Mouse (Mus musculus): ENCODE results near the gene Olfr1033. TPM values are rescaled to one million over a fixed set of nuclear protein-coding genes. Genes with fewer than 3 reads are reported as not detected.
"Not testable (repeated sequence)": the region's sequence is repeated elsewhere in the genome, so short reads cannot be mapped to it uniquely, and the experiment has no call there.

Gene Olfr1033
- polyA plus RNA-seq (2012; rRNA removed), result 3.9 and 4.5 TPM in 2 replicates

- DNase-seq (ENCODE audit: low spot score), result not testable (repeated sequence)
These were observed at the start of gene Olfr1033 for GRCm38 (mm10) chr2:86020406-86020805. TSS of gene Olfr1033 (plus strand) at chr2:86020633.

DNA sequence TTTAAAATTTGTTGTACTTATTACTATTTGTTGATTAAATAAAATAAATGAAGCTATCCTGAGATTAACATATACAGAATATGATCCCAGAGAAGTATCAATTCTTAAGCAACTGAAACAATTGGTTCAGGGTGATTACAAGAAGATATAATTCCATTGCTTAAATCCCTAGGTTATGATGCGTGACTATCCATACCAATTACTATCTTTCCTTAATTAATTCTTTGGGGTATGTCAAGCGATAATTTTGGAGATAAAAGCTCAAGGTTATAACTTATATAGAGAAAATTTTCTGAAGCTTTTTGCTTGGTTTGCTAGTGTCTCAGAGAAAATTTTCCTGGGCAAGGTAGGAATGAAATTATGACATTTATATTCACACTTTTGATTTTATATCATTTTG is 46.8 kb upstream of the Olfr1033 start, which contains the start of gene Olfr1029:
TSS of gene Olfr1029 (plus strand) at position 301 of the 400 bp plus-strand sequence.
- DNase-seq (ENCODE audit: low spot score), result no peak

GRCm38 (mm10) chr2:85978976-85979375 is 41.5 kb upstream of the Olfr1033 start, which contains the start of gene Olfr1030:
TSS of gene Olfr1030 (plus strand) at chr2:85979276.
- DNase-seq (ENCODE audit: low spot score), result no peak

GRCm38 (mm10) chr2:85990004-85990403 is 30.4 kb upstream of the Olfr1033 start, which contains the start of gene Olfr1031:
TSS of gene Olfr1031 (plus strand) at chr2:85990304.
- DNase-seq (ENCODE audit: low spot score), result no peak

- no peak for DNase-seq (ENCODE audit: low spot score)
These were observed 15.2 kb upstream of the Olfr1033 start, which contains the start of gene Olfr1032 for GRCm38 (mm10) chr2:86005240-86005639. TSS of gene Olfr1032 (plus strand) at chr2:86005540.

DNA sequence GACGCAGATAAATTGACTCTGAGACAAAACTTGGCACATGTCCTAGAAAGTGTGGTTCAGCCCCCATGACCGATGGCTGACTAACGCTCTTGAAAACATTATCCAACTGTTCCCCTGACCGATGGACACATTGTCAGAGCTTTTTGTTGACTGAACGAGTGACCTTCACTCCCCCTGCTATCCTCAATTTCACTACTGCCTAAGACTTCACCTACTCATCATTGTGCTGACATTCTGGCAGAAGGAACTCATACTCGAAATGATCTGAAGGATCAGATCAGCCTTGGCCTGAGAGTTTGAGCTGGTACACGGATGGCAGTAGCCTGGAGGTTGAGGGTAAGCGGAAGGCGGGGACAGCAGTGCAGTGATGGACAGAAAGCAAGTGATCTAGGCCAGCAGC is 1.1 kb downstream of the Olfr1033 start:
- DNase-seq (ENCODE audit: low spot score), result not testable (repeated sequence)

DNA sequence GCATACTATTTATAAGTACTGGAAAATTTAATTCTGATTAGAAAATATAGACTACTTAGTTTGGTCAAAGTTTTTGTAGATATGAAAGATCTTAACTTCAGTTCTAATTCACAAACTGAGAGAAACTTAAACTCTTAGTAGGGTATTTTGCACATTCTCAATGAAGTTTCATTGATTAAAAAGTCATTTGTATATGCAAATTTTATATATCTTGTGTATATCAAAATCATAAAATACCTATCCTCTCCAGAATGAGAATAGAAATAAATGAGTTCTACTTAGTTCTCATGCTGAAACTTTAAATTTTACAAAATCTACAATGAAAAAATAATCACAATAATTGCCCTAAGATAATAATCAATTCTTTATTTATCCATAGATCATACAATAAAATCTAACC is 25.1 kb downstream of the Olfr1033 start, which contains the start of gene Olfr1034:
TSS of gene Olfr1034 (plus strand) at position 301 of the 400 bp plus-strand sequence.
- DNase-seq (ENCODE audit: low spot score), result no peak

- not testable (repeated sequence) for DNase-seq (ENCODE audit: low spot score)
These were observed 30.3 kb downstream of the Olfr1033 start for GRCm38 (mm10) chr2:86050777-86051176.

DNA sequence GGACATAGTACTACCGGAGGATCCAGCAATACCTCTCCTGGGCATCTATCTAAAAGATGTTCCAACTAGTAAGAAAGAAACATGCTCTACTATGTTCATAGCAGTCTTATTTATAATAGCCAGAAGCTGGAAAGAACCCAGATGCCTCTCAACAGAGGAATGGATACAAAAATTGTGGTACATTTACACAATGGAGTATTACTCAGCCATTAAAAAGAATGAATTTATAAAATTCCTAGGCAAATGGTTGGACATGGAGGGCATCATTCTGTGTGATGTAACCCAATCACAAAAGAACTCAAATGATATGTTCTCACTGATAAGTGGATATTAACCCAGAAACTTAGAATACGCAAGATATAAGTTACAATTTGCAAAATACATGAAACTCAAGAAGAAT is 43.3 kb downstream of the Olfr1033 start:
- DNase-seq (ENCODE audit: low spot score), result not testable (repeated sequence)

DNA sequence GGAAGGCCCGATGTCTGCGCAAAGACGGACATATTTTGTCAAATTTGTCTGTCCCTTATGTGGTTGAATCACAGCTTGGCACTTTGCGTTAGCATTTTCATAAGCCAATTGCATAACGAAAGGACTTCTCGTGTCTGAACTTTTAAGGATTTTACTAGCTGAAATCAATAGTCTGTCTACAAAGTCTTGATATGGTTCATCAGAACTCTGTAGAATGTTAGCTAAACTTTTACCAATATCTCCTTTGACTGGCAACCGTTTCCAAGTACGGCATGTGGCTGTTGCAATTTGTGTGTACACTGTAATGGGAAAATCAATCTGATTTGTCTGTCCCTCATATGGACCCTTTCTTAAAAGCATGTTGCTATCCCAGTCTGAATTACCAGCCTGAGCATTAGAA is 49.8 kb downstream of the Olfr1033 start:
- no peak for DNase-seq (ENCODE audit: low spot score)

GRCm38 (mm10) chr2:86073692-86074091 is 53.3 kb downstream of the Olfr1033 start, which contains the start of gene Olfr1036:
TSS of gene Olfr1036 (plus strand) at chr2:86073992.
- not testable (repeated sequence) for DNase-seq (ENCODE audit: low spot score)

DNA sequence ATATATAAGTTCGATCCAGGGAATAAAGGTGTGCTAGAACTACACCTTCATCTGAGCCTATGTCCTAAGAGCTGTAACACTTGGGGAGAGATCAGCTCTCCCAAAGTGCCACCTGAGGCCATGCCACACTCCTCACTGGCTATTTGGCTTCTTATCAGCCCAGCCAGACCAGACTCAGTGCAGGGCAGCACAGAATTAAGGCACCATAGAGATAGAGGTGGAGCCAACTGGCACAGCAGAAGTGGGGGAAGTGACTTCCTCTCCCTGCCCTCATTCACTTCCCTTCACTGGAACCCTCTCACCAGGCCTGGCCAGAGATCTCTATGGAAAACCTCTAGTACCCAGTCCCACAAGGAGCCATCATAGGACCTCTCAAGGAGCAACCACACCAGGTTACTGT is 60.0 kb downstream of the Olfr1033 start:
- DNase-seq (ENCODE audit: low spot score), result not testable (repeated sequence)

DNA sequence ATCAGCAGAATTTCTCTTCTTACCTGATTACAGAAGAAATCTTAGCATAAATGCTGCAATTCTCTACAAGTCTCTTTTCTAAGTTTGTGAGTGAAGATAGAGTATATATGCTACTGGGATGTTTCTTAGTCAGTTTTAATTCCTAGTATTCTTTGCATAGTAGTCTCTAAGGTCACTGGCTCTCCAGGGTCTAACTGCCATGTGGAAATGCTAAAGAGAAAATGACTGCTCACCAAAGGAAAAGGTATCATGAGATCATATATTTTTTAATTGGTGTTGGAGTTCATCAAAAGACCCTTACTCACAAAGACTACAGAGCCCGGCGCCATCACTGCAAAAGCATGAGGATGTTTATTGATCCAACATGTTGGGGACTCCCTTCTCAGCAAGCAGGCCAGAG is 66.9 kb downstream of the Olfr1033 start, which contains the start of gene Olfr1037:
TSS of gene Olfr1037 (minus strand) at position 101 of the 400 bp plus-strand sequence.
- no peak for DNase-seq (ENCODE audit: low spot score)

Other genes with a start within 250 kb of the Olfr1033 start
- not detected in 2 replicates for gene Olfr1014, start 247.9 kb upstream of the Olfr1033 start, polyA plus RNA-seq (2012; rRNA removed)
- gene Olfr1015, start 238.6 kb upstream of the Olfr1033 start, polyA plus RNA-seq (2012; rRNA removed), result not detected in 2 replicates
- not detected in 2 replicates for gene Olfr1016, start 218.1 kb upstream of the Olfr1033 start, polyA plus RNA-seq (2012; rRNA removed)
- not detected in 2 replicates for gene Olfr1018, start 202.2 kb upstream of the Olfr1033 start, polyA plus RNA-seq (2012; rRNA removed)
- not detected in 2 replicates for gene Olfr1019, start 175.2 kb upstream of the Olfr1033 start, polyA plus RNA-seq (2012; rRNA removed)
- gene Olfr1020, start 173.6 kb upstream of the Olfr1033 start, polyA plus RNA-seq (2012; rRNA removed), result not detected in 2 replicates
- not detected in 2 replicates for gene Olfr1022, start 152.0 kb upstream of the Olfr1033 start, polyA plus RNA-seq (2012; rRNA removed)
- gene Olfr1023, start 135.0 kb upstream of the Olfr1033 start, polyA plus RNA-seq (2012; rRNA removed), result not detected in 2 replicates
- gene Olfr1024, start 115.6 kb upstream of the Olfr1033 start, polyA plus RNA-seq (2012; rRNA removed), result not detected in 2 replicates
- not detected in 2 replicates for gene Olfr1025-ps1, start 105.4 kb upstream of the Olfr1033 start, polyA plus RNA-seq (2012; rRNA removed)
- not detected in 2 replicates for gene Olfr1026, start 99.1 kb upstream of the Olfr1033 start, polyA plus RNA-seq (2012; rRNA removed)
- gene Olfr1028, start 70.2 kb upstream of the Olfr1033 start, polyA plus RNA-seq (2012; rRNA removed), result not detected in 2 replicates
- 0.04 TPM in 1 of 2 replicates, not detected in the other for gene Olfr1029, start 46.7 kb upstream of the Olfr1033 start, polyA plus RNA-seq (2012; rRNA removed)
- gene Olfr1030, start 41.4 kb upstream of the Olfr1033 start, polyA plus RNA-seq (2012; rRNA removed), result not detected in 2 replicates
- not detected in 2 replicates for gene Olfr1031, start 30.3 kb upstream of the Olfr1033 start, polyA plus RNA-seq (2012; rRNA removed)
- gene Olfr1032, start 15.1 kb upstream of the Olfr1033 start, polyA plus RNA-seq (2012; rRNA removed), result not detected in 2 replicates
- gene Olfr1034, start 25.2 kb downstream of the Olfr1033 start, polyA plus RNA-seq (2012; rRNA removed), result 0.68 and 0.85 TPM in 2 replicates
- not detected in 2 replicates for gene Olfr1036, start 53.4 kb downstream of the Olfr1033 start, polyA plus RNA-seq (2012; rRNA removed)
- gene Olfr1037, start 66.8 kb downstream of the Olfr1033 start, polyA plus RNA-seq (2012; rRNA removed), result not detected in 2 replicates
- gene Olfr1039, start 115.3 kb downstream of the Olfr1033 start, polyA plus RNA-seq (2012; rRNA removed), result not detected in 2 replicates
- gene Olfr1040, start 126.1 kb downstream of the Olfr1033 start, polyA plus RNA-seq (2012; rRNA removed), result not detected in 2 replicates
- gene Olfr1042, start 141.2 kb downstream of the Olfr1033 start, polyA plus RNA-seq (2012; rRNA removed), result not detected in 2 replicates
- not detected in 2 replicates for gene Olfr1043, start 146.9 kb downstream of the Olfr1033 start, polyA plus RNA-seq (2012; rRNA removed)
- gene Olfr1044, start 157.2 kb downstream of the Olfr1033 start, polyA plus RNA-seq (2012; rRNA removed), result not detected in 2 replicates
- gene Olfr52, start 165.1 kb downstream of the Olfr1033 start, polyA plus RNA-seq (2012; rRNA removed), result not detected in 2 replicates
- gene Olfr1045, start 182.4 kb downstream of the Olfr1033 start, polyA plus RNA-seq (2012; rRNA removed), result not detected in 2 replicates
- not detected in 2 replicates for gene Olfr1046, start 198.7 kb downstream of the Olfr1033 start, polyA plus RNA-seq (2012; rRNA removed)
- not detected in 2 replicates for gene Olfr1047, start 210.8 kb downstream of the Olfr1033 start, polyA plus RNA-seq (2012; rRNA removed)
- gene Olfr1048, start 219.7 kb downstream of the Olfr1033 start, polyA plus RNA-seq (2012; rRNA removed), result not detected in 2 replicates
- gene Olfr1049, start 237.7 kb downstream of the Olfr1033 start, polyA plus RNA-seq (2012; rRNA removed), result not detected in 2 replicates

Data from urinary bladder, adult 2 months (tissue).